Mouse (Mus musculus): ENCODE measurements at regions not wholly inside any gene's neighbourhood (a gene's known extent, or its start where the extent isn't known, plus 50 kb on each side); places are given as distances from the start of the nearest gene placed in this dataset.

DNA sequence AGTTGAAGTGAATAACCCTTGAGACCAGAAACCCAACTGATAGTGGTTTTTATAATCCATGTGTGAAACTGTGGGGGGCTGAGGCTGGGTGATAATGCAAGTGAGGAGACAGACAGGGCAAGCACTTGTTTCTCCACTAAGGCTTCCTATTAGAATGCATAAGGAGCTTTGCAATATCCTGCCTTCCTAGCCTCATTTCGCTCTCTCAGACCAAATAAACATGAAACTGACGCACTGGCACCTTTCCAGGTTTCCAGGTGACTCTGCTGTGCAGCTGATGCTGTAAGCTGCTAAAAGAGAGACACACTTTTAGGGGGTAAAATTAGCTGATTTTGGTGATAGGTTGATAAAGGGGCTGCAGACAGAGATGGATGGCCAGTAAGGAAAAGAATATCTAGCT lies 191.2 kb upstream of the Gm9008 start:
- TF ChIP-seq CTCF (IDR thresholded peaks at IDR 0.05; ENCODE audit: borderline replicate concordance, extremely low read depth, insufficient read depth, insufficient read length) (no peak), POLR2A (IDR thresholded peaks at IDR 0.05; ENCODE audit: borderline replicate concordance, extremely low read depth, insufficient read depth, insufficient read length, poor library complexity, severe bottlenecking) (no peak)

Data from brain, embryonic 14.5 days (tissue).